11 mouse cellular contexts compared by ENCODE assay signal in genomic region chr5:111414770-111415249, GRCm38 (mm10). TPM values are rescaled to one million over a fixed set of nuclear protein-coding genes. Genes with fewer than 3 reads are reported as not detected.
A peak's percentile ranks its signal among the peaks of the same experiment; 100 is the strongest.
DNase-seq lines count a peak whose midpoint lies in the region; ATAC-seq and TF ChIP-seq lines count a peak whose summit lies in the region.
"Had no signal": no experiment of that assay in that cellular context is flagged by ENCODE, and none has a peak within 500 bp of the region (broad histone marks: within the 10 kb centered on the region; RNA-seq: fewer than 3 reads in every experiment).

No protein-coding gene starts in this region.

- no peak for DNase-seq in lung, embryonic 14.5 days
- no peak for DNase-seq in lung, adult 18-20 months
- DNase-seq in frontal cortex, adult 2 months (ENCODE audit: extremely low spot score in 1 of 2, low spot score in 1 of 2), result no peak
- no peak for DNase-seq in gastrocnemius, adult 2 months
- no peak for DNase-seq in spleen, postnatal 14 days (ENCODE audit: low spot score in 2 of 2)

- intact Hi-C loops in gastrocnemius, adult 2 months (cut with DNase I), result loop anchor here (2.0 to 5.0 kb wide), 4 partner anchors 208 to 738 kb away; no protein-coding TSS in a partner anchor

- H3K4me3 ChIP-seq in lung, embryonic 14.5 days (ENCODE audit: low read depth, low read length), result no peak overlapping the region
- H3K4me3 ChIP-seq in forebrain, embryonic 16.5 days (replicated peaks; ENCODE audit: low read length), result peak overlapping the region; percentile 71
- peak overlapping the region; percentile 89 for H3K4me3 ChIP-seq in limb, embryonic 13.5 days
- H3K4me3 ChIP-seq in neural tube, embryonic 15.5 days (replicated peaks), result no peak overlapping the region
- H3K4me3 ChIP-seq in gastrocnemius, adult 2 months, result no peak overlapping the region

- no peak for TF ChIP-seq CTCF in lung, embryonic 14.5 days (IDR thresholded peaks at IDR 0.05; ENCODE audit: low read depth)
- TF ChIP-seq CTCF in gastrocnemius, adult 2 months (IDR thresholded peaks at IDR 0.05), result no peak

- peaks cover 18% of the 10 kb centered on the region for H3K27me3 ChIP-seq in lung, embryonic 14.5 days (ENCODE audit: insufficient read depth, low read length)
- no peaks in the 10 kb centered on the region for H3K27me3 ChIP-seq in forebrain, embryonic 16.5 days (replicated peaks; ENCODE audit: control insufficient read depth, insufficient read depth, low read length)
- peaks cover 51% of the 10 kb centered on the region for H3K27me3 ChIP-seq in limb, embryonic 13.5 days
- peaks cover 22% of the 10 kb centered on the region for H3K27me3 ChIP-seq in neural tube, embryonic 15.5 days (replicated peaks)

- peak overlapping the region; percentile 98; the same call in 1 of the 2 replicates for H3K4me2 ChIP-seq in lung, embryonic 14.5 days
- peak overlapping the region; percentile 68 for H3K4me2 ChIP-seq in forebrain, embryonic 16.5 days (ENCODE audit: low read length)
- peak overlapping the region; percentile 91 for H3K4me2 ChIP-seq in limb, embryonic 13.5 days (replicated peaks)
- H3K4me2 ChIP-seq in neural tube, embryonic 15.5 days, result peak overlapping the region; percentile 33

- peaks cover 15% of the 10 kb centered on the region for H3K4me1 ChIP-seq in lung, embryonic 14.5 days (ENCODE audit: insufficient read depth)
- H3K4me1 ChIP-seq in forebrain, embryonic 16.5 days (replicated peaks; ENCODE audit: control insufficient read depth, insufficient read depth, low read length), result peaks cover 25% of the 10 kb centered on the region
- peaks cover 44% of the 10 kb centered on the region for H3K4me1 ChIP-seq in limb, embryonic 13.5 days
- peaks cover 49% of the 10 kb centered on the region for H3K4me1 ChIP-seq in neural tube, embryonic 15.5 days

- H3K36me3 ChIP-seq in lung, embryonic 14.5 days (ENCODE audit: insufficient read depth), result 0 out of 2 replicates have a peak, but pooled peaks cover 6% of the 10 kb centered on the region
- H3K36me3 ChIP-seq in forebrain, embryonic 16.5 days (ENCODE audit: control insufficient read depth, insufficient read depth), result no peaks in the 10 kb centered on the region
- H3K36me3 ChIP-seq in limb, embryonic 13.5 days, result peaks cover 9% of the 10 kb centered on the region
- no peaks in the 10 kb centered on the region for H3K36me3 ChIP-seq in neural tube, embryonic 15.5 days
- H3K36me3 ChIP-seq: lung, embryonic 15.5 days; stomach, embryonic 15.5 days had no signal

- ATAC-seq in lung, embryonic 14.5 days (ENCODE audit: insufficient read depth), result no peak
- ATAC-seq in forebrain, embryonic 16.5 days, result no peak
- no peak for ATAC-seq in limb, embryonic 13.5 days (ENCODE audit: low FRiP score, low read depth)
- no peak for ATAC-seq in neural tube, embryonic 15.5 days (ENCODE audit: low FRiP score)

- no peaks in the 10 kb centered on the region for H3K9me3 ChIP-seq in lung, embryonic 14.5 days (ENCODE audit: low read depth, low read length)
- no peaks in the 10 kb centered on the region for H3K9me3 ChIP-seq in forebrain, embryonic 16.5 days (ENCODE audit: control insufficient read depth, low read length)
- H3K9me3 ChIP-seq in limb, embryonic 13.5 days, result no peaks in the 10 kb centered on the region
- no peaks in the 10 kb centered on the region for H3K9me3 ChIP-seq in neural tube, embryonic 15.5 days (replicated peaks)
- H3K9me3 ChIP-seq: lung, embryonic 15.5 days; stomach, embryonic 15.5 days had no signal

- H3K27ac ChIP-seq in lung, embryonic 14.5 days (ENCODE audit: low read depth), result no peak overlapping the region
- peak overlapping the region; percentile 98 for H3K27ac ChIP-seq in forebrain, embryonic 16.5 days (ENCODE audit: low read length)
- H3K27ac ChIP-seq in limb, embryonic 13.5 days, result no peak overlapping the region
- H3K27ac ChIP-seq in neural tube, embryonic 15.5 days (replicated peaks), result 0 out of 2 replicates have a peak overlapping the region, but pooled peaks have one; percentile 23
- H3K27ac ChIP-seq in gastrocnemius, adult 2 months, result no peak overlapping the region
- H3K27ac ChIP-seq: lung, embryonic 15.5 days; stomach, embryonic 15.5 days had no signal

- 45% methylated on average over 4 of the region's 4 CpGs for WGBS in lung, embryonic 14.5 days
- WGBS in forebrain, embryonic 16.5 days, result 33% methylated on average over 4 of the region's 4 CpGs
- 34% methylated on average over 4 of the region's 4 CpGs for WGBS in limb, embryonic 13.5 days
- 39% methylated on average over 4 of the region's 4 CpGs for WGBS in neural tube, embryonic 15.5 days

- no peak overlapping the region for H3K9ac ChIP-seq in lung, embryonic 14.5 days
- H3K9ac ChIP-seq in forebrain, embryonic 16.5 days (replicated peaks; ENCODE audit: low read depth, low read length), result peak overlapping the region; percentile 89
- no peak overlapping the region for H3K9ac ChIP-seq in limb, embryonic 13.5 days
- no peak overlapping the region for H3K9ac ChIP-seq in neural tube, embryonic 15.5 days (replicated peaks)
- H3K9ac ChIP-seq: lung, embryonic 15.5 days; stomach, embryonic 15.5 days had no signal

RNA-seq across cellular contexts. Expression of gene Mn1, which starts 2.4 kb away (rescaled TPM):
- 8.9 and 9.7 TPM in 2 replicates for polyA plus RNA-seq in lung, embryonic 14.5 days (2014; fragmentation: Nextera tagmentation; extraction: Ambion mirVana)
- polyA plus RNA-seq in forebrain, embryonic 16.5 days (2015; fragmentation: Nextera tagmentation; extraction: Ambion mirVana), result 99.6 and 106 TPM in 2 replicates
- polyA plus RNA-seq in limb, embryonic 13.5 days (2015; fragmentation: Nextera tagmentation; extraction: Ambion mirVana), result 22.8 and 22.9 TPM in 2 replicates
- 15.2 and 18.3 TPM in 2 replicates for polyA plus RNA-seq in neural tube, embryonic 15.5 days (2015; fragmentation: Nextera tagmentation; extraction: Ambion mirVana)
- polyA plus RNA-seq in frontal cortex, adult 2 months (2012; rRNA removed), result 11.9 and 12.7 TPM in 2 replicates
- 10 to 100 TPM; 43.9 to 85.9 TPM for total RNA-seq in gastrocnemius, adult 2 months (2021)
- polyA plus RNA-seq: C2C12 had no signal

Comparison
In these comparisons a context has a peak if more than half of its experiments do, and no peak if none do; other contexts are left out.
1. H3K27ac ChIP-seq: peak in forebrain, embryonic 16.5 days (single experiment) and neural tube, embryonic 15.5 days (single experiment); none in lung, embryonic 14.5 days (single experiment), limb, embryonic 13.5 days (single experiment) and gastrocnemius, adult 2 months (single experiment).
2. H3K4me2 ChIP-seq: peak in every context shown above with its lines; median percentile 98 in lung, embryonic 14.5 days; 91 in limb, embryonic 13.5 days; 68 in forebrain, embryonic 16.5 days; 33 in neural tube, embryonic 15.5 days.
3. H3K4me3 ChIP-seq: peak in forebrain, embryonic 16.5 days (single experiment) and limb, embryonic 13.5 days (single experiment); none in lung, embryonic 14.5 days (single experiment), neural tube, embryonic 15.5 days (single experiment) and gastrocnemius, adult 2 months (single experiment).